Mouse (Mus musculus): ENCODE data around the gene Lmna.

GRCm38 (mm10) chr3:88542486-88542885, 32.7 kb upstream of the Lmna start:
- TF ChIP-seq CTCF (IDR thresholded peaks at IDR 0.05; ENCODE audit: low read depth, low read length) (no peak), POLR2A (IDR thresholded peaks at IDR 0.05; ENCODE audit: extremely low read depth, insufficient read depth, low read length) (no peak)

Measured in liver, adult 2 months (tissue).